Mouse (Mus musculus): ENCODE measurements at regions not wholly inside any gene's neighbourhood (a gene's known extent, or its start where the extent isn't known, plus 50 kb on each side); places are given as distances from the start of the nearest gene placed in this dataset.
"Not testable (repeated sequence)": the region's sequence is repeated elsewhere in the genome, so short reads cannot be mapped to it uniquely, and the experiment has no call there.

GRCm38 (mm10) chr1:80969927-80970326, 106.8 kb upstream of the Nyap2 start:
- no peaks in the 10 kb centered on the region for H3K27me3 ChIP-seq
- no peaks in the 10 kb centered on the region for H3K4me1 ChIP-seq
- ATAC-seq (ENCODE audit: low FRiP score), result no peak
- H3K27ac ChIP-seq, result no peak overlapping the region
- H3K4me2 ChIP-seq (replicated peaks), result no peak overlapping the region
- no peak overlapping the region for H3K4me3 ChIP-seq
- H3K36me3 ChIP-seq, result no peaks in the 10 kb centered on the region
- H3K9me3 ChIP-seq (replicated peaks), result no peaks in the 10 kb centered on the region
- no peak overlapping the region for H3K9ac ChIP-seq

- ATAC-seq (ENCODE audit: low FRiP score), result no peak
- no peaks in the 10 kb centered on the region for H3K4me1 ChIP-seq
- no peak overlapping the region for H3K4me3 ChIP-seq
- no peak overlapping the region for H3K9ac ChIP-seq
- 80% methylated on average over 1 of the region's 1 CpGs for WGBS
- H3K27ac ChIP-seq, result no peak overlapping the region
- H3K4me2 ChIP-seq (replicated peaks), result no peak overlapping the region
- H3K9me3 ChIP-seq (replicated peaks), result no peaks in the 10 kb centered on the region
- H3K36me3 ChIP-seq, result no peaks in the 10 kb centered on the region
- H3K27me3 ChIP-seq, result no peaks in the 10 kb centered on the region
These were observed 107.6 kb upstream of the Nyap2 start for GRCm38 (mm10) chr1:80969194-80969593.

- Histone ChIP-seq H3K4me2 (replicated peaks) (no peak overlapping the region), H3K27ac (no peak overlapping the region), H3K36me3 (no peaks in the 10 kb centered on the region), H3K9me3 (replicated peaks) (no peaks in the 10 kb centered on the region), H3K4me3 (no peak overlapping the region), H3K27me3 (no peaks in the 10 kb centered on the region), H3K9ac (no peak overlapping the region), H3K4me1 (no peaks in the 10 kb centered on the region)
- 84% methylated on average over 2 of the region's 2 CpGs for WGBS
- no peak for ATAC-seq (ENCODE audit: low FRiP score)
These were observed 111.0 kb upstream of the Nyap2 start for GRCm38 (mm10) chr1:80965792-80966191.

DNA sequence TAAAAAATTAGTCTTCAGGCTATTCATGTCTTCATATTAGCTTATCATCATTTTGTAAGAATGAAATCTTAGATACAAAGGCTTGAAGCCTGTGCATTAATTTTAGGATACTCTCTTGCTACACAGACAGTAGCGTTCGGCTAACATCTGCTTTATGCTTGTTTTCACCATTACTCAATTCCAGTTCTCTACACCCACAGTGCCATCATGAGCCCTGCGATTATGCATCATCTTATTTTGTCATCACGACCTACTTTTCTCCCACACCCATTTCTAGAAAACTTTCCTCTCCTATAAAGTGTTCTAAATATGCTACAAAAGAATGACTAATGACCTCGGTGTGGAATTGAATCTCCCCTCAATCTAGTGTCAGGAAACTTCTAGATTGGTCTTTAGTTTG, 112.4 kb upstream of the Nyap2 start:
- WGBS, result 93% methylated on average over 5 of the region's 5 CpGs

DNA sequence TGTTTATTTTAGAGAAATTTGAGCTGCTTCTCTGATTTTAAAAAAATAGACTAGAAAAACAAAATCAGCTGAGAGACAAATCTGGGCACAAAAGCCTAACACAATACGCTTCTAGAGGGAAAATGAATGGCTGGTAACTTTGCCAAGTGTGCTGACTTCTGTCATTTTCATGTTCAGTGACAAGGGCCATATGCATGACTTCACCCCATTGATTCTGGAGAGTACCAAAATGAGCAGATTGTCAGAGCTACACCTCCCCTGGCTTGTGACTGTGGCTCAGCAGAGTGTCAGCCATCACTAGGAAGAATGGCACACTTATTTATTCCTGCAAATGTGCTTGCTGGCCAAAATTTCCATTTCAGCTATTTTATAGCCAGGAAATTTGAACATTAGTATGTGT, 112.9 kb upstream of the Nyap2 start:
- H3K9ac ChIP-seq, result no peak overlapping the region
- no peak for ATAC-seq (ENCODE audit: low FRiP score)
- no peaks in the 10 kb centered on the region for H3K4me1 ChIP-seq
- H3K27ac ChIP-seq, result no peak overlapping the region
- H3K9me3 ChIP-seq (replicated peaks), result no peaks in the 10 kb centered on the region
- WGBS, result 92% methylated on average over 1 of the region's 1 CpGs
- no peaks in the 10 kb centered on the region for H3K27me3 ChIP-seq
- H3K4me3 ChIP-seq, result no peak overlapping the region
- H3K4me2 ChIP-seq (replicated peaks), result no peak overlapping the region
- no peaks in the 10 kb centered on the region for H3K36me3 ChIP-seq

More for the DNA sequence above, 112.4 kb upstream of the Nyap2 start:
- Histone ChIP-seq H3K27me3 (no peaks in the 10 kb centered on the region), H3K4me1 (no peaks in the 10 kb centered on the region), H3K9ac (no peak overlapping the region), H3K4me2 (replicated peaks) (no peak overlapping the region), H3K36me3 (no peaks in the 10 kb centered on the region), H3K27ac (no peak overlapping the region), H3K4me3 (no peak overlapping the region), H3K9me3 (replicated peaks) (no peaks in the 10 kb centered on the region)
- ATAC-seq (ENCODE audit: low FRiP score), result no peak

DNA sequence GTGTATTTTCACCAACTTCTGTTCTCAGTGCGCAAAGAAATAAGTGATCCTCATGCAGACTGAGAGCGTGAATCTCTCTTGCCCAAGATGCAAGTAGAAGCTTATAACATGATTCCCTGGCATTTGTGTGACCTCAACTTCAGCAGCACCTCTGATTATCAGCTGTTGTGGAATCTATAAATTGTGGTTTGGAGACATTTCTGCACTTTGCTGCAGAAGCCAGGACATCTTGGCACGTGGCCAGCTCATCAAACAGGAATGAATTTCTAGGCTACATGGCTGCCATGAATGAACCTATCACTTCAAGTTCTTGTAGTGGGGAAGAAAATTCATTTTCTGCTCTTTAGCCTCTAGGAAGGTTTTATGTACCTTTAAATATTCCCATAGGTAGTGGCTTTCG, 126.3 kb upstream of the Nyap2 start:
- H3K4me3 ChIP-seq, result no peak overlapping the region
- no peak overlapping the region for H3K4me2 ChIP-seq (replicated peaks)
- H3K36me3 ChIP-seq, result no peaks in the 10 kb centered on the region
- no peaks in the 10 kb centered on the region for H3K9me3 ChIP-seq (replicated peaks)
- no peak overlapping the region for H3K27ac ChIP-seq
- H3K9ac ChIP-seq, result no peak overlapping the region
- H3K4me1 ChIP-seq, result no peaks in the 10 kb centered on the region
- H3K27me3 ChIP-seq, result no peaks in the 10 kb centered on the region
- 91% methylated on average over 4 of the region's 4 CpGs for WGBS
- ATAC-seq (ENCODE audit: low FRiP score), result no peak

- H3K4me3 ChIP-seq; H3K36me3 ChIP-seq; H3K9ac ChIP-seq; H3K27me3 ChIP-seq; H3K4me1 ChIP-seq; H3K4me2 ChIP-seq (replicated peaks); ATAC-seq (ENCODE audit: low FRiP score); H3K9me3 ChIP-seq (replicated peaks); H3K27ac ChIP-seq: not testable (repeated sequence)
These were observed 130.7 kb upstream of the Nyap2 start for GRCm38 (mm10) chr1:80946049-80946448.

DNA sequence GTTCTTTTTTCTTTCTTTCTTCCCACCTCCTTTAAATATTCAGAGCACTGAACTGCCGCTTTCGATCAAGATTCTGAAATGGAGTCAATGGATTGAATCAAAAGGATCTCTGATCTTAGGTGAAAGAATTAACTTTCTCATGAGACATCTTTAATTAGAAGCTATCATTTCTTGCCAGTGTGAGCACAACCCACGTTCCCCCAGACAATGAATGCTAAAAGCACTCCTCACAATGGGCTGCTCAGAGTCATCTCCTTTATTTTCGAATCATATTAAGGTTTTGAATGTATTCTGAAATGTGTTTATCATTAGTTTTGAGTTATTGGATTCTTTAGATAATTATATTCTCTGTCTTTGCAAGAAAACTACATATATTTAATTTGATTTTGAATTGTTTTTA, 137.4 kb upstream of the Nyap2 start:
- Histone ChIP-seq H3K9me3 (replicated peaks) (no peaks in the 10 kb centered on the region), H3K4me2 (replicated peaks) (no peak overlapping the region), H3K36me3 (no peaks in the 10 kb centered on the region), H3K27me3 (no peaks in the 10 kb centered on the region), H3K9ac (no peak overlapping the region), H3K4me1 (no peaks in the 10 kb centered on the region), H3K4me3 (no peak overlapping the region), H3K27ac (no peak overlapping the region)
- no peak for ATAC-seq (ENCODE audit: low FRiP score)
- 76% methylated on average over 4 of the region's 4 CpGs for WGBS

DNA sequence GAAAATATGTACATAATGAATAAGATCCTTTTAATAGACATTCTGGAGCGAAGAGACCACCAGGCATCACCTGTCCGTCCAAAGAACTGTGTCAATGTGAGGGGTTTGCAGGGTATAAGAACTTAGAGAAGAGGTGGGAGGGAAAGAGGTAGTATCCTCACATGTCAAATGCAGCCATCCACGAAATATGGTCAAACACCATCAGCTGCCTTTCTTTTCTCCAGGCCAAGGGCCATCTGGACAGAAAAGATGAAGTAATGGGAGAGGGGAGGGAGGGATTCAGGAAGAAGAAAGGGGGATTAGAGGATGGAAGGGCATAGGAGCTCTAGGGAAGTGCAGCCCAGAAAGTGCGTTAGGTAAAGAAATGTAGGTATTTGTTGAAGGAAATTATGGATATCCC, 141.0 kb upstream of the Dock10 start:
- Histone ChIP-seq H3K27me3 (no peaks in the 10 kb centered on the region), H3K4me2 (replicated peaks) (no peak overlapping the region), H3K36me3 (no peaks in the 10 kb centered on the region), H3K9ac (no peak overlapping the region), H3K27ac (no peak overlapping the region), H3K4me1 (no peaks in the 10 kb centered on the region), H3K4me3 (no peak overlapping the region), H3K9me3 (replicated peaks) (no peaks in the 10 kb centered on the region)
- WGBS, result 81% methylated on average over 4 of the region's 4 CpGs
- ATAC-seq (ENCODE audit: low FRiP score), result no peak

DNA sequence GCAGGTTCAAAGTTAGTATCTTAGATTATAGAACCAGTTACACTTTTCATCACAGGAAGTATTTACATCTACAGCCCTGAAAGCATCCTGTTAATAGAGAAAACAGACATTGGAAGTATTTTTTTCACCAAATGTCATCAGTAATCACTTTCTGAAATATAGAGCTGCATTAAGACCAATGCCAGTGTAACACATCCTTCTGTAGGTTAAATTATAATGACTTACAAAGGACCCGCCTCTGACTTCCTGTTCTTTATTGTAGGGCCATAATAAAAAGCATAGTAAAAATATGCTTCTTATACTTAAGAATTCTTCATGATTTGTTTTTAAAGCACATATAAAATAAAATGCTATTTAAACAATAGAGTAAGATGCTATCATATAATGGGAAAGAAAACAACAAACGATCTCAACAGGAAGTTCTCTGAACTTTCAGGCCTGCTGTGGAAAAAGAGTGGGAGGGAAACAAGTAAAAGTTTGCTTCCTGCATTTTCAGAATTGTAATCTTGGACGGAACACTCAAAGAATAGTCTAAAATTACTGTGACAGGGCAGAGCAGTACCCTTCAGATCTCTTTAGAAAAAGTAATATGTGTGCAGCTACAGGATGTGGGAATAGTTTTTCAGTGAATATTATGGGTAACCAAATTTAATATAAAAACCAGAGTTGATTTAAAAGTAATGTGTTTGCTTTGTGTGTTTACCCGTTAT, 116.0 kb upstream of the Dock10 start:
- no peak for ATAC-seq (ENCODE audit: low FRiP score)
- H3K4me1 ChIP-seq, result no peaks in the 10 kb centered on the region
- WGBS, result 81% methylated on average over 4 of the region's 4 CpGs
- no peak overlapping the region for H3K27ac ChIP-seq
- H3K27me3 ChIP-seq, result no peaks in the 10 kb centered on the region
- H3K9ac ChIP-seq, result no peak overlapping the region
- H3K36me3 ChIP-seq, result no peaks in the 10 kb centered on the region
- H3K4me3 ChIP-seq, result no peak overlapping the region
- H3K4me2 ChIP-seq (replicated peaks), result no peak overlapping the region
- H3K9me3 ChIP-seq (replicated peaks), result no peaks in the 10 kb centered on the region

GRCm38 (mm10) chr1:80873596-80873995, 115.3 kb upstream of the Dock10 start:
- H3K4me1 ChIP-seq, result no peaks in the 10 kb centered on the region
- H3K27me3 ChIP-seq, result no peaks in the 10 kb centered on the region
- no peak for ATAC-seq (ENCODE audit: low FRiP score)
- H3K4me2 ChIP-seq (replicated peaks), result no peak overlapping the region
- H3K9ac ChIP-seq, result no peak overlapping the region
- H3K9me3 ChIP-seq (replicated peaks), result no peaks in the 10 kb centered on the region
- 80% methylated on average over 2 of the region's 2 CpGs for WGBS
- H3K27ac ChIP-seq, result no peak overlapping the region
- H3K4me3 ChIP-seq, result no peak overlapping the region
- no peaks in the 10 kb centered on the region for H3K36me3 ChIP-seq

DNA sequence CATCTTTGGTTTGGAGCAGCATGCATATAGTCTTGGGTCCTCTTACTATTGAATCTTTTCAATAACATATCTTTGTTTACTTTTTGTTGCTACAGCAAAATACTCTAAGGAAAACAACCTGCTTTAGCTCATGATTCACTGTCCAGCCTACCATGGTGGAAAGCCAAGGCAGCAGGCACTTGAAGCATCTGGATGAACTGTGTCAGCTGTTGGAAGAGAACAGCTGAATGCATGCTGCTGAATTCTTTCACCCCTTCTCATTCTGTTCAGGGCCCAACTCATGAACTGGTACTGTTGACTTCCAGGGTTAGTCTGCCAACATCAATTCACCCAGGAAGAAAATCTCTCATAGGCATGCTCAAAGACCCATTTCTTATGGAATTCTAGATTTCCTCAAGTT, 110.5 kb upstream of the Dock10 start:
- H3K9me3 ChIP-seq (replicated peaks), result no peaks in the 10 kb centered on the region
- H3K27me3 ChIP-seq, result no peaks in the 10 kb centered on the region
- no peak overlapping the region for H3K4me2 ChIP-seq (replicated peaks)
- ATAC-seq (ENCODE audit: low FRiP score), result no peak
- no peak overlapping the region for H3K27ac ChIP-seq
- no peaks in the 10 kb centered on the region for H3K4me1 ChIP-seq
- no peak overlapping the region for H3K4me3 ChIP-seq
- no peaks in the 10 kb centered on the region for H3K36me3 ChIP-seq
- no peak overlapping the region for H3K9ac ChIP-seq

DNA sequence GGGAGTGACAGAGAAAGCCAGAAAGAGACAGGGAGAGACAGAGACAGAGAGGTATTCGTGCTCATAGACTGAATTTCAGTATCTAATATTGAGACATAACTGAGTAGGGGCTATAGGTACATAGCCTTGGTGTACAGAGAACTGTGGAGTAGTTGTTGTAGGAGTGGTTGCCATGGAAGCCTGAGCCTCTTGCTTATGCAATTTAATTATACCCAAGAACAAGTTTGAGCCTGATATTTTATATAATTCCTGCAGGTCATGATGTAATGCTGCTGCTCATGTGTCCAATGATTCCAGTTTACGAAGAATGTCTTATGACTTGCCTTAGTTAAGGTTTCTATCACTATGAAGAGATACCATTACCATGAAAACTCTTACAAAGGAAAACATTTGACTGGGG, 98.7 kb upstream of the Dock10 start:
- H3K27ac ChIP-seq, result no peak overlapping the region
- no peaks in the 10 kb centered on the region for H3K36me3 ChIP-seq
- 73% methylated on average over 2 of the region's 2 CpGs for WGBS
- no peaks in the 10 kb centered on the region; the same call in 1 of the 2 replicates for H3K4me1 ChIP-seq
- no peak for ATAC-seq (ENCODE audit: low FRiP score)
- no peaks in the 10 kb centered on the region for H3K27me3 ChIP-seq
- H3K4me3 ChIP-seq, result no peak overlapping the region
- no peaks in the 10 kb centered on the region for H3K9me3 ChIP-seq (replicated peaks)
- no peak overlapping the region for H3K9ac ChIP-seq
- no peak overlapping the region for H3K4me2 ChIP-seq (replicated peaks)

All from hindbrain, embryonic 12.5 days (tissue).